Mouse (Mus musculus) forebrain, embryonic 11.5 days (tissue): ENCODE data around the gene Exoc4. TPM values are rescaled to one million over a fixed set of nuclear protein-coding genes. Genes with fewer than 3 reads are reported as not detected.

ENCODE experiments used
- ATAC-seq: fragments of 200-750 bp; cut with Nextera tagmentation; replicated peaks from 2 replicates; pipeline ENCODE4 v1.8.0; 2017; ENCODE audit warnings: moderate TSS enrichment; ENCODE audit not compliant: low FRiP score
- DNase-seq: peaks from one replicate; pipeline ENCODE4 v3.0.0-alpha.2; 2017; ENCODE audit warnings: low spot score
- H3K27ac ChIP-seq: fragments of 300-500 bp; sonication (generic); 2 replicates; pipeline ENCODE4 v1.5.1; 2014; ENCODE audit warnings: low read depth, low read length
- H3K27me3 ChIP-seq: fragments of 300-500 bp; sonication (generic); 2 replicates; pipeline ENCODE4 v1.6.1; 2014; ENCODE audit warnings: mild to moderate bottlenecking, low read length, mixed read lengths; ENCODE audit not compliant: control insufficient read depth, insufficient read depth
- H3K36me3 ChIP-seq: fragments of 300-500 bp; sonication (generic); 2 replicates; pipeline ENCODE4 v1.6.1; 2014; ENCODE audit warnings: mild to moderate bottlenecking, low read length, moderate library complexity, mixed read lengths; ENCODE audit not compliant: control insufficient read depth, insufficient read depth
- H3K4me1 ChIP-seq: fragments of 300-500 bp; sonication (generic); replicated peaks from 2 replicates; pipeline ENCODE4 v1.6.1; 2014; ENCODE audit warnings: low read length, mixed read lengths; ENCODE audit not compliant: control insufficient read depth, insufficient read depth
- H3K4me2 ChIP-seq: fragments of 300-500 bp; sonication (generic); 2 replicates; pipeline ENCODE4 v1.6.1; 2014; ENCODE audit warnings: low read depth, mild to moderate bottlenecking, low read length, moderate library complexity, mixed read lengths; ENCODE audit not compliant: severe bottlenecking
- H3K4me3 ChIP-seq: fragments of 300-500 bp; sonication (generic); 2 replicates; pipeline ENCODE4 v1.5.1; 2014; ENCODE audit warnings: low read depth, low read length
- H3K9ac ChIP-seq: fragments of 300-500 bp; sonication (generic); 2 replicates; pipeline ENCODE4 v1.6.1; 2014; ENCODE audit warnings: low read length
- H3K9me3 ChIP-seq: fragments of 300-500 bp; sonication (generic); 2 replicates; pipeline ENCODE4 v1.6.1; 2016; ENCODE audit warnings: low read length, mixed read lengths; ENCODE audit not compliant: control insufficient read depth
- WGBS: fragments of 180-500 bp; shearing (Covaris S2); extraction: QIAGEN DNeasy Blood & Tissue Kit; methylation state at CpG from one replicate; pipeline ENCODE4 v1.1.7; 2014; 5-methylcytosine and 5-hydroxymethylcytosine counted together
- polyA plus RNA-seq: library from polyadenylated mRNA; unstranded; fragments of >200 nt; fragmentation: Nextera tagmentation; extraction: Ambion mirVana; gene quantifications from 2 replicates; pipeline ENCODE4 v1.2.1, GENCODE M21; 2014

Exoc4 gene
- polyA plus RNA-seq, 1 experiment from 2014 or later: 41.2 TPM

- no peak for ATAC-seq
- H3K9me3 ChIP-seq: no peaks in the 10 kb centered on the region
- 72% methylated on average over 4 of the region's 4 CpGs for WGBS
- H3K4me2 ChIP-seq: no peak overlapping the region
- H3K4me1 ChIP-seq: no peaks in the 10 kb centered on the region; the same call in 1 of the 2 replicates
- no peak overlapping the region for H3K27ac ChIP-seq
- no peaks in the 10 kb centered on the region for H3K36me3 ChIP-seq
- H3K4me3 ChIP-seq: no peak overlapping the region
- no peaks in the 10 kb centered on the region for H3K27me3 ChIP-seq
- no peak for DNase-seq
- no peak overlapping the region for H3K9ac ChIP-seq
These were observed 7.8 kb downstream of the Exoc4 start for GRCm38 (mm10) chr6:33256638-33257037.

GRCm38 (mm10) chr6:33257076-33257789, 8.3 kb downstream of the Exoc4 start:
- Histone ChIP-seq H3K27me3 (no peaks in the 10 kb centered on the region), H3K4me3 (no peak overlapping the region), H3K36me3 (no peaks in the 10 kb centered on the region), H3K4me1 (no peaks in the 10 kb centered on the region), H3K9ac (no peak overlapping the region), H3K27ac (no peak overlapping the region), H3K4me2 (no peak overlapping the region), H3K9me3 (no peaks in the 10 kb centered on the region)
- DNase-seq: no peak
- 0 out of 2 replicates have a peak, but pooled peaks have one; percentile 21 for ATAC-seq
- 56% methylated on average over 5 of the region's 5 CpGs for WGBS

GRCm38 (mm10) chr6:33259926-33260325, 11.0 kb downstream of the Exoc4 start:
- Histone ChIP-seq H3K27me3 (no peaks in the 10 kb centered on the region), H3K36me3 (no peaks in the 10 kb centered on the region), H3K9me3 (no peaks in the 10 kb centered on the region), H3K27ac (no peak overlapping the region), H3K4me1 (no peaks in the 10 kb centered on the region), H3K4me2 (no peak overlapping the region), H3K4me3 (no peak overlapping the region), H3K9ac (no peak overlapping the region)
- WGBS: 87% methylated on average over 5 of the region's 5 CpGs
- no peak for ATAC-seq
- no peak for DNase-seq

GRCm38 (mm10) chr6:33261606-33262005, 12.7 kb downstream of the Exoc4 start:
- no peaks in the 10 kb centered on the region for H3K27me3 ChIP-seq
- DNase-seq (no peak), ATAC-seq (no peak)
- H3K36me3 ChIP-seq: no peaks in the 10 kb centered on the region
- no peak overlapping the region for H3K27ac ChIP-seq
- no peak overlapping the region for H3K4me3 ChIP-seq
- WGBS: 81% methylated on average over 3 of the region's 3 CpGs
- no peak overlapping the region for H3K4me2 ChIP-seq
- no peak overlapping the region for H3K9ac ChIP-seq
- no peaks in the 10 kb centered on the region for H3K9me3 ChIP-seq
- H3K4me1 ChIP-seq: no peaks in the 10 kb centered on the region

GRCm38 (mm10) chr6:33263950-33264349, 15.1 kb downstream of the Exoc4 start:
- no peak overlapping the region for H3K27ac ChIP-seq
- WGBS: 85% methylated on average over 5 of the region's 5 CpGs

GRCm38 (mm10) chr6:33264388-33264787, 15.5 kb downstream of the Exoc4 start:
- Histone ChIP-seq H3K36me3 (no peaks in the 10 kb centered on the region), H3K27ac (no peak overlapping the region), H3K4me3 (no peak overlapping the region), H3K9me3 (no peaks in the 10 kb centered on the region), H3K27me3 (no peaks in the 10 kb centered on the region), H3K4me2 (no peak overlapping the region), H3K9ac (no peak overlapping the region), H3K4me1 (no peaks in the 10 kb centered on the region)
- no peak for DNase-seq
- ATAC-seq: no peak
- WGBS: 87% methylated on average over 2 of the region's 2 CpGs

More at GRCm38 (mm10) chr6:33263950-33264349, 15.1 kb downstream of the Exoc4 start:
- H3K4me1 ChIP-seq: no peaks in the 10 kb centered on the region
- ATAC-seq: no peak
- H3K27me3 ChIP-seq: no peaks in the 10 kb centered on the region
- no peak overlapping the region for H3K9ac ChIP-seq
- no peak overlapping the region for H3K4me2 ChIP-seq
- H3K9me3 ChIP-seq: no peaks in the 10 kb centered on the region
- no peak for DNase-seq
- no peak overlapping the region for H3K4me3 ChIP-seq
- no peaks in the 10 kb centered on the region for H3K36me3 ChIP-seq

- Histone ChIP-seq H3K27ac (no peak overlapping the region), H3K27me3 (no peaks in the 10 kb centered on the region), H3K9ac (no peak overlapping the region), H3K4me3 (no peak overlapping the region), H3K4me2 (no peak overlapping the region), H3K9me3 (no peaks in the 10 kb centered on the region), H3K4me1 (no peaks in the 10 kb centered on the region), H3K36me3 (no peaks in the 10 kb centered on the region)
- DNase-seq (no peak), ATAC-seq (no peak)
- WGBS: 84% methylated on average over 6 of the region's 6 CpGs
These were observed 18.7 kb downstream of the Exoc4 start for GRCm38 (mm10) chr6:33267571-33267970.

- WGBS: 30% methylated on average over 3 of the region's 3 CpGs
- no peak for DNase-seq
- H3K9ac ChIP-seq: no peak overlapping the region
- no peaks in the 10 kb centered on the region for H3K36me3 ChIP-seq
- no peaks in the 10 kb centered on the region; the same call in 1 of the 2 replicates for H3K4me1 ChIP-seq
- H3K4me3 ChIP-seq: no peak overlapping the region
- H3K27me3 ChIP-seq: no peaks in the 10 kb centered on the region
- H3K27ac ChIP-seq: no peak overlapping the region
- no peaks in the 10 kb centered on the region for H3K9me3 ChIP-seq
- ATAC-seq: no peak
- no peak overlapping the region for H3K4me2 ChIP-seq
These were observed 34.6 kb downstream of the Exoc4 start for GRCm38 (mm10) chr6:33283523-33283922.

- ATAC-seq (no peak), DNase-seq (no peak)
- Histone ChIP-seq H3K9ac (no peak overlapping the region), H3K27ac (no peak overlapping the region), H3K4me1 (no peaks in the 10 kb centered on the region; the same call in 1 of the 2 replicates), H3K36me3 (no peaks in the 10 kb centered on the region), H3K27me3 (no peaks in the 10 kb centered on the region), H3K4me3 (no peak overlapping the region), H3K4me2 (no peak overlapping the region), H3K9me3 (no peaks in the 10 kb centered on the region)
- WGBS: 71% methylated on average over 4 of the region's 4 CpGs
These were observed 35.1 kb downstream of the Exoc4 start for GRCm38 (mm10) chr6:33283936-33284335.
